Mouse (Mus musculus) v-Abl transformed pro-B cells (cell line): ENCODE measurements around the gene Ier2.

ENCODE experiments used
- in situ Hi-C, 2 experiments: fragments of 400-800 bp; cut with MboI; formaldehyde crosslinking; loops; one replicate each; pipeline ENCODE4 v1.15.1; 2025; ENCODE audit not compliant: unreplicated experiment in 2 of 2

Ier2 gene

DNA sequence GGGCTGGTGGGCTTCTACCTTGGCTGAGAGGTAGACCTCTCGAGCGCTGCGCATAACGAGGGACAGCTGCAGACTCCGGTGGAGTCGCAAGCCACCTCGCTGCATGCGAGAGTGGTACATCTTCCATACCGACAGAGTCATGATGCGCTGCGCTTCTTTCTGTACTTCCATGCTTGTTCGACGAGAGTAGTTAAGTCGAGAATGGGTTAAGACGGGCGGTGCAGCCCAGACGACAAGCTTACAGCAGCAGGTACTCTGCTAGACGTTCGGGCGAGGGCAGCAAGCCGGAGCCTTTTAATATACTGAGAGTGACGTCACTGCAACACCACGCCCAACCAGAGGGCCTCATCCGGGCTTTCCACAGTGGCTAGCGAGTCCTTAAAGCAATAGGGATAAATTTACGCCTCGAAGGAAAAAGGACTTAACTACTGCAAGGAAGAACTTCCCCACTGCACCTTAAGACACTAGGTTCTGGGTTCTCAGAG, at the start of gene Ier2:
Gene Ier2, minus strand, starts transcription at position 272 of the 485 bp plus-strand sequence.
- in situ Hi-C loops: loop anchor here (5.0 kb wide), 2 partner anchors 35 to 40 kb away; partner anchors contain the start of gene Lyl1 (in 1 of the 2)

DNA sequence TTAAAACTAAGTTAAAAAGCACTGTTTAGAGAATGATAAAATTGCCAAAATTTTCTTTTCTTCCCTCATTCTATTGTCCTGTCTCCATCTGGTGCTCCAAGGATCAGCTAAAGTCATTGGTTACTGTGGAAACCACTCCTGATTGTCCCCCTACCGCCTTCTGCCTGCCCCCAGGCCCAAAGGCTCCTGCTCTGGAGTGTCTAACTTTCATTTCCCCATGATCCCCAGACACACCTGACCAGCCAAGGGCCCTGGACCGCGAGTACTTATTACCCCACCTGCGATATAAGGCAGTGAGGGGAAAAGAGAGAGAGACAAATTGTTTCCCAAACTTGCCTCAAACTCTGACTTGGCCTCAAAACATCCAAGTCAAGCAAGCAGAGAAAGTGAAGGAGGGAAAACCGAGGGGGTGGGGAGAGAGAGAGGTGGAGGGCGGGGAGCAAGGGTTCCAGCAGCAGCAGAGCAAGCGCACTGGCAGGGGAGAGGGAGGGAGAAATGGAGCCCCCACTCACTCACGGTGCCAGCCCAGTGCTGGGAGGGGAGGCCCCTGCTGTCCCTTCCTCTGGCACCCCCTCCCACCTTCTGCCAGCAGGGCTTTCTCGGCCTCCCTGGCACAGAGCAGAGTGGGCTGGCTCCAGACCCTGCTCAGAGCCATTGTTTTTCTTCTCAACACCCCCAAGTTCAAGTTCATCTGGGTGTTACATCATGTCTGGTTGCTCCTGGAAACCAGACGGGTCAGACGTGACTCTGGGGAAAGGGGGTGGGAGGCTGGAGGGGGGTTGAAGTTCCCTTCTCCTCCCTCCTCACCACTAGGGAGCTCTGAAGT, 49.5 kb upstream of the Ier2 start:
- in situ Hi-C loops: loop anchor here in 1 of 2 experiments (5.0 to 10.0 kb wide), 3 partner anchors 100 to 193 kb away; partner anchors contain the start of genes Dnase2a and Klf1

DNA sequence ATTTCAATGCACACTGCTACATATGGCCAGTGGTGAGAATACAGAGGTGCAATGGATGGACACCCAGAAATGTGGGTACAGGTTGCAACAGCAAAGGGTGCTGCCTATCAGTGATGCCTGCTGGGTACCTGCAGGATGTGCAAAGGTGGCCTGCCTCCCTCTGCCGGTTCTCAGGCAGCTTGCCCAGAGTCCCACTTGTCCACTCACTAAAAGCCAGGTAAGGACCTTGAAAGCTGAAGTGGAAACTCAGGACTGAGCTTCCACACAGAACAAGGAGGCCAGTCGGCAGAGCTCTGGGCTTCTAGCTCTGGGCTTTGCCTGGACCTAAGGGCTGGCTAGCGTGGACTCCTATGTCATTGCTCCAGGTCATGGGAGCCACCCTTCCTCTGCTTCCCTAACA, 48.7 kb upstream of the Ier2 start:
- in situ Hi-C loops: loop anchor here in 1 of 2 experiments (5.0 to 10.0 kb wide), 3 partner anchors 101 to 193 kb away; partner anchors contain the start of genes Dnase2a and Klf1

DNA sequence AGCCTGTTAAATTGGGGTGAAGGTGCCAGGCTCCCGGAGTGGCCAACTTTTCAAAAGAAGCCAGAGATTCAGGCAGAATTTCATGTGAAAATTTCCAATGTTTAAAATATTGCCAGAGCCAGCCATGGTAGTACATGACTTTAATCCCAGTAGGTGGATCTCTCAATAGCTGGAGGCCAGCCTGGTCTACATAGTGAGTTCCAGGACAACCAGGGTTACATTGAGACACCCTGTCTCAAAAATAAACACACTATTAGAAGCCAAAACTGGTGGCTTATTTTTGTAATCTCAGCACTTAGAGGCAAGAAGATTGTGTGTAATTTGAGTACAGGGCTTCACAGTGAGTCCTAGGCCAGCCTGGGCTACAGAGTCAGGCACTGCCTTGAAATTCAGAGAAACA, 47.3 kb upstream of the Ier2 start:
- in situ Hi-C loops: loop anchor here in 1 of 2 experiments (5.0 to 10.0 kb wide), 4 partner anchors 102 to 505 kb away; partner anchors contain the start of genes Dnase2a and Klf1

- in situ Hi-C loops: loop anchor here in 1 of 2 experiments (10.0 kb wide), 1 partner anchor 504 kb away; no protein-coding TSS in a partner anchor
Measured at GRCm38 (mm10) chr8:84708774-84709475, 46.3 kb upstream of the Ier2 start.

GRCm38 (mm10) chr8:84708071-84708541, 45.5 kb upstream of the Ier2 start:
- in situ Hi-C loops: loop anchor here in 1 of 2 experiments (10.0 kb wide), 1 partner anchor 503 kb away; no protein-coding TSS in a partner anchor

DNA sequence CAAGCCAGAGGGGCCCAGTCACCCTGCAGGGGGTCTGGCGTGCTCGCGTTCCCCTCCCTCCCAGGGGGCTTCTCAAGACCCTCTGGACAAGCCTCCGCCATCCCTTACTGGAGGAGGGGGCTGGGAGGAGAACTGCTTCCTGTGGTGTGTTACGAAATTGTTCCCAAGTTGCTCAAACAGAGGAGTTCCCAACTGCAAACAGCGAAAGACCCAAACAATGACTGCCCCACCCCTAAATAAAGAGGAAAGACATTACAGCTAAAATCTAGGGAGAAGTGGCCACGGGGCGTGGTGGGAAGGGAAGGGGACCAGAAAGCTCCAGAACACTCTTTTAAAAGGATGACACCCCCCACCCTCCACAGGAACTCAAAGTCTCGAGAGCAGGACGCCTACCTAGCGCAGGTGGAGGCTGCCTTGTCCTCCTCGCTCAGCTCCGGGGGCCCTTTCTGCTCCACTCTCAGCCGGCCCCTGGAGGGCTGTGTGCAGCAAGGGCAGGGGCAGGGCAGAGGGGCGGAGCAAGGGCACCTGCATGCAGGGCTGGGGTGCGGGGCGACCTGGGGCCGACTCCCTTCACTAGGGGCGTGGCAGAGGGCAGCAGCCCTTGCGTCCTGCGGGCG, 44.7 kb upstream of the Ier2 start:
- in situ Hi-C loops: loop anchor here in 1 of 2 experiments (10.0 kb wide), 1 partner anchor 503 kb away; no protein-coding TSS in a partner anchor

DNA sequence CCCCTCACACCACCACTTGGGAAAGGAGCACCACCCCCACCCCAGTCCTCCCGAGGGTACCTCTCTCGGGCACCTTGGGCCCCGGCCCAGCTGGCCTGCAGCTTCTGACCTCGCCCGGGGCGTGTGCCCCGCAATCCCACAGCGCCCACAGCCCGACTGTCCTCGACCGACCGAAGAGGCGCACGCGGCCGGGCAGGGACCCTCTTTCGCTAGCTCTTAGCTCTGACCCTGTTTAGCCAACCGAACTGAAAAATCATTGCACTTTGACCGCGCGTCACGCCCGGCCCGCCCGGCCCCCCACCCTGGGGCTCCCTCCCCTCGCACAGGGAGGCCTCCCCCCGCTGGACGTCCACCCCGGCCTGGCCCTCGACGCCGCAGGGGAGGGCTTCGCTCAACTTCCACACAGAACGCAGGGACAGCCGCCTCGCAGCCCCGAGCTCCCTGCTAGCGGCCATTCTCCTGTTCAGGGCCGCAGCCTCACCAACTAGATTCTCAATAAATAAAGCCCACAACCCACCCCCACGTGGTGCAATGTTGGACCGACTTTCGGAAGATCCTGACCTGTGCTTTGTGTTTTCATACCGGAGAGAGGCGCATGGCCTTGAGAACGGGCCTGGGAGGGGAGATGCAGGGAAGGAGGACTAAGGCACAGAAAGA, 44.1 kb upstream of the Ier2 start:
- in situ Hi-C loops: loop anchor here in 1 of 2 experiments (10.0 kb wide), 1 partner anchor 502 kb away; no protein-coding TSS in a partner anchor

DNA sequence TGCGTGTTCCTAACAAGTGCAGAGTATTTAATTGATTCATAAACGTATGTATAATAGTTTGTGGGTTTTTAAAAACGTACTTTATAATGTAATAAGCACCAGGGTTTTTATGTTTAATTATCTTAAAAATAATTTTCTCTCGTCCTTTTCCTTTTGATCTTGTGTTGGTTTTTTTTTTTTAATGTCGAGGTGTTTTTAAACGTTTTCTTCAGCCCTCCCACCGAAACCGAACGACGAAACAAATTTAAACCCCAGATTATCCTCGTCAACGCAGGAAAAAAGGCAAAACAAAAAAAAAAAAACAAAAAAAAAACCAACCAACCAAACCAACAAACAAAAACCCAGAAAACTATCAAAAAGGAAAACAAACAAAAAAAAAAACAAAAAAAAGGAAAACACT, 43.3 kb upstream of the Ier2 start:
- in situ Hi-C loops: loop anchor here in 1 of 2 experiments (10.0 kb wide), 1 partner anchor 501 kb away; no protein-coding TSS in a partner anchor

DNA sequence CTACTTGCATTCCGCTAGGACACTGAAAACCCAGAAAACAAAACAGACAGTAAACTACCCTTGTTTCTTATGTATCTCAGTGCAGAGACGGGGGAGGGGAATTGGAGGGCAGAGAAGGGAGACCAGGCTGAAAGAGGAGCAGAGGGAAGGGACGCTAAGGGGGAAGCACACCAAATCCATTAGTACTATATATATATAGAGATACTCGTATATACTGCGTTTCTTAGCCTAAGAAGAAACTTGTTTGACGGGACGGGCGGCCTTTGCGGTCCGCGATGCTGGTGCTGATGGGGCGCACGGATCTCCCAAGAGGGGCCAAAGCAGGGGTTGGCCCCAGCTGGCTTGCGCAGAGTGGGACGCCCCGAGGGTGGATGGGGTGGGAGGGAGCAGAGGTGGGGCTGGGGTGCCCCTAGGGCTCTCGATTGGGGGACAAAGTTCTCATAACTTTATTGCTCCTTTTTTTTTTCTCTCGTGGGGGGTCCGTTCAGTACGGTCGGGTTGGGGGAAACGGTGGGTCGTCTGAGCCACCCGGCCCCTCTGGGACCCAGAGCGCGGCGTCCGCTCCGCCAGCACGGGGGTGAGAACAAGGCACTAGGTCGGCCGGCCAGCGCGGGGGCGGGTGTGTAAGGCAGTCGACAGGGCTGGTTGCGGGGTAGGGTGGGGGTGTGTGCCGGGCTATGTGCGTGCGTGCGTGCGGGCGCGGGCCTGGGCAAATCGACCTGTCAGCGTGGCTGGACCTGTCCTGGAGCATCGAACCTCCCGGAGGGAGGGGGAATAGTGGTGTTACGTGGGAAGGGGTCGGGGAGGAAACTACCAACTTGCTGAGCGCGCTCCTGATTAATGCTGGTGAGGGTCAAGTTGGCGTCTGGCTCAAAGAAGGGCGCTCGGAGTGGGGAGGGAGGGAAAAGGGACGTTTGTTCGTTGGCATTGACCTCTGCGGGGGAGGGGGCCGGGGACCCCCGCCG, 42.5 kb upstream of the Ier2 start:
- in situ Hi-C loops: loop anchor here in 1 of 2 experiments (5.0 to 10.0 kb wide), 3 partner anchors 43 to 500 kb away; partner anchors contain the start of genes Ier2 and Junb

- in situ Hi-C loops: loop anchor here in 1 of 2 experiments (5.0 to 10.0 kb wide), 3 partner anchors 42 to 500 kb away; partner anchors contain the start of genes Ier2 and Junb
Measured at GRCm38 (mm10) chr8:84704356-84704755, 41.7 kb upstream of the Ier2 start.

DNA sequence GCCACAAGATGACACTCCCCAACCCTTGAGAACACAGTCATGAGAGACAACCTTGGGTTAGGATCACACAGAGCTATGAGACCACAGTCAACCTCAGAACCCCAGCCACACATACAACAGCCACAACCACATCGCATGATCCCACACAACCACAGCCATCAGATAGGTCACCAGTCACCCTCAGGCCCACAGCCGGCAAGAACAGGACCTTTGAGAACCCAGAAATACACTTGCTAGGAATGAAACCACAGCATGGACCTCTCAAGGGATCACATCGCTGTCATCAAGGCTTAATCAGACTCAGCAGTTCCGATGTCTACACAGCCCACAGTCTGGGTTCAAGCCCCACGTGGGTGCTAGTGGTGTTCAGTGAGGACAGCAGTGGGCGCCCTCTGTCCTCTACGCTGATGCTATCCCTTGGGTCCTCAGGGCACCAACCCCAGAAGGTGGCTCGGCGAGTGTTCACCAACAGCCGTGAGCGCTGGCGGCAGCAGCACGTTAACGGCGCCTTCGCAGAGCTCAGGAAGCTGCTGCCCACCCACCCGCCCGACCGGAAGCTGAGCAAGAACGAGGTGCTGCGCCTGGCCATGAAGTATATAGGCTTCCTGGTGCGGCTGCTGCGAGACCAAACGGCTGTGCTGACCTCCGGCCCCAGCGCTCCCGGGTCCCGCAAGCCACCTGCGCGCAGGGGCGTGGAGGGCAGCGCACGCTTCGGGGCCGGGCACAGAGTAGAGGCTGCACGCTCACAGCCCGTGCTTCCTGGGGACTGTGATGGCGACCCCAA, 41.0 kb upstream of the Ier2 start:
- in situ Hi-C loops: loop anchor here in 1 of 2 experiments (5.0 to 10.0 kb wide), 3 partner anchors 41 to 499 kb away; partner anchors contain the start of genes Ier2 and Junb

DNA sequence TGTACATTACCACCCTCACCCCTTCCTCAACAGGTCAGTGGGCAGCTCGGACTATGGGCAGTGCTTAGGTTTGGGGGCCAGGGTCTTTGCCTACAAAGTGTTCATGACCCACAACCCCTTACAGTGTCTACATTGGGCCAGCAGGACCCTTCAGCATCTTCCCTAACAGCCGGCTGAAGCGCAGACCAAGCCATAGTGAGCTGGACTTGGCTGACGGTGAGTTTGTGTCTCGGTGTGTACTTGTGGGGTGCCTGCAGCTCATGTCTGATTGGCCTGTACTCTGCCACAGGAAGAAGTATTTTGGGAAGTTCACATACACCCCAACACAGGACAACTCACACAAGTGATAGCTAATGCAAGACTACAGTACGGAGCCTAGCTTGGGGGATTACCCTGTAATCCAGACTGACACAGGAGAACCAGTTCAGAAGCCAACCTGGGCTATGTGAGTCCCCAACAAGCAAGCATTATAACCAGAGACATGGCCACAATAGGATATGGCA, 40.4 kb upstream of the Ier2 start:
- in situ Hi-C loops: loop anchor here in 1 of 2 experiments (5.0 to 10.0 kb wide), 3 partner anchors 41 to 498 kb away; partner anchors contain the start of genes Ier2 and Junb

DNA sequence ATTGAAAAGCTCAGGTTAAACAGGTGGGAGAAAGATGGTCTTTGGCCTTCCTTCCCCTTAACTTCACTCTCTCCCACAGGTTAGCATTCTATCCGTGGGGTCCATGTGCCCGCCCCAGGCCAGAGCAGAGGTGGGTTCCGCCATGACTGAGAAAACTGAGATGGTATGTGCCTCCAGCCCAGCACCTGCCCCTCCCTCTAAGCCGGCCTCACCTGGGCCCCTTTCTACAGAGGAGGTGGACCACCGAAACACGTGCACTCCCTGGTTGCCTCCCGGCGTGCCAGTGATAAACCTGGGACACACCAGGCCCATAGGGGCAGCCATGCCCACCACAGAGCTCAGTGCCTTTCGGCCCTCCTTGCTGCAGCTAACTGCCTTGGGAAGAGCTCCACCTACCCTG, 39.9 kb upstream of the Ier2 start:
- in situ Hi-C loops: loop anchor here in 1 of 2 experiments (5.0 to 10.0 kb wide), 3 partner anchors 40 to 498 kb away; partner anchors contain the start of genes Ier2 and Junb

- in situ Hi-C loops: loop anchor here in 1 of 2 experiments (5.0 to 10.0 kb wide), 3 partner anchors 39 to 496 kb away; partner anchors contain the start of genes Ier2 and Junb
Measured at GRCm38 (mm10) chr8:84700941-84701911, 38.6 kb upstream of the Ier2 start, which contains the start of gene Lyl1. Lyl1 (plus strand) TSS chr8:84701457.
